Mouse (Mus musculus): Measurements from ENCODE around the gene Gm47791. TPM values are rescaled to one million over a fixed set of nuclear protein-coding genes. Genes with fewer than 3 reads are reported as not detected.

Gene Gm47791
- not detected in 2 replicates for polyA plus RNA-seq (2012; rRNA removed)

GRCm38 (mm10) chr1:82771022-82771586 is at the start of gene Gm47791:
Gene Gm47791, minus strand, starts transcription at chr1:82771243.

GRCm38 (mm10) chr1:82768269-82768668 is 2.8 kb downstream of the Gm47791 start, which contains the start of gene Tm4sf20:
Gene Tm4sf20, minus strand, starts transcription at chr1:82768461.

GRCm38 (mm10) chr1:82724339-82725025 is 46.6 kb downstream of the Gm47791 start, which contains the start of gene Mff:
Gene Mff, plus strand, starts transcription at chr1:82724890.

Other genes starting within 250 kb of the Gm47791 start
- 0.13 and 0.14 TPM in 2 replicates for gene Col4a4, start 184.4 kb downstream of the Gm47791 start, polyA plus RNA-seq (2012; rRNA removed)
- gene Col4a3, start 184.3 kb downstream of the Gm47791 start, polyA plus RNA-seq (2012; rRNA removed) = 0.14 and 0.24 TPM in 2 replicates
- gene Mff, start 46.4 kb downstream of the Gm47791 start, polyA plus RNA-seq (2012; rRNA removed) = 64.2 and 65.1 TPM in 2 replicates
- gene Tm4sf20, start 2.8 kb downstream of the Gm47791 start, polyA plus RNA-seq (2012; rRNA removed) = 0.30 TPM in 1 of 2 replicates, not detected in the other
- 23.7 and 25.0 TPM in 2 replicates for gene Agfg1, start 68.2 kb upstream of the Gm47791 start, polyA plus RNA-seq (2012; rRNA removed)
- gene A030005L19Rik, start 142.1 kb upstream of the Gm47791 start, polyA plus RNA-seq (2012; rRNA removed) = 0.78 and 0.95 TPM in 2 replicates
- 0.04 and 0.09 TPM in 2 replicates for gene A030014E15Rik, start 153.7 kb upstream of the Gm47791 start, polyA plus RNA-seq (2012; rRNA removed)
- gene Gm6217, start 160.2 kb upstream of the Gm47791 start, polyA plus RNA-seq (2012; rRNA removed) = not detected in 2 replicates
- not detected in 2 replicates for gene A030003K21Rik, start 172.1 kb upstream of the Gm47791 start, polyA plus RNA-seq (2012; rRNA removed)
- gene Gm7544, start 184.8 kb upstream of the Gm47791 start, polyA plus RNA-seq (2012; rRNA removed) = not detected in 2 replicates
- gene Gm47955, start 189.0 kb upstream of the Gm47791 start, polyA plus RNA-seq (2012; rRNA removed) = not detected in 2 replicates
- gene Gm47959, start 229.3 kb upstream of the Gm47791 start, polyA plus RNA-seq (2012; rRNA removed) = not detected in 2 replicates

Data from liver, embryonic 18 days (tissue).